Mouse (Mus musculus) embryonic facial prominence, embryonic 14.5 days (tissue): ENCODE measurements at regions not wholly inside any gene's neighbourhood (a gene's known extent, or its start where the extent isn't known, plus 50 kb on each side); places are given as distances from the start of the nearest gene placed in this dataset.
A peak's percentile ranks its signal among the peaks of the same experiment; 100 is the strongest.
"Not testable (repeated sequence)": the region's sequence is repeated elsewhere in the genome, so short reads cannot be mapped to it uniquely, and the experiment has no call there.

Experiments
- ATAC-seq: fragments of 200-750 bp; cut with Nextera tagmentation; 2 replicates; pipeline ENCODE4 v1.8.0; 2017; ENCODE audit warnings: low read depth, moderate number of reproducible peaks, moderate TSS enrichment
- DNase-seq: peaks from one replicate; pipeline ENCODE4 v3.0.0-alpha.2; 2015; ENCODE audit warnings: low spot score
- H3K27ac ChIP-seq: fragments of 300-500 bp; sonication (generic); replicated peaks from 2 replicates; pipeline ENCODE4 v1.5.1; 2014; ENCODE audit warnings: low read depth, mild to moderate bottlenecking, low read length, moderate library complexity
- H3K27me3 ChIP-seq: fragments of 300-500 bp; sonication (generic); replicated peaks from 2 replicates; pipeline ENCODE4 v1.6.1; 2014; ENCODE audit warnings: low read length; ENCODE audit not compliant: control insufficient read depth, insufficient read depth
- H3K36me3 ChIP-seq: fragments of 300-500 bp; sonication (generic); 2 replicates; pipeline ENCODE4 v1.6.1; 2014; ENCODE audit warnings: low read length, mixed read lengths; ENCODE audit not compliant: control insufficient read depth, insufficient read depth
- H3K4me1 ChIP-seq: fragments of 300-500 bp; sonication (generic); 2 replicates; pipeline ENCODE4 v1.6.1; 2014; ENCODE audit warnings: antibody characterized with exemption, low read length; ENCODE audit not compliant: control insufficient read depth, insufficient read depth
- H3K4me2 ChIP-seq: fragments of 300-500 bp; sonication (generic); 2 replicates; pipeline ENCODE4 v1.6.1; 2014; ENCODE audit warnings: low read depth, mild to moderate bottlenecking, low read length, moderate library complexity, mixed read lengths
- H3K4me3 ChIP-seq: fragments of 300-500 bp; sonication (generic); 2 replicates; pipeline ENCODE4 v1.5.1; 2014; ENCODE audit warnings: low read depth, mild to moderate bottlenecking, low read length
- H3K9ac ChIP-seq: fragments of 300-500 bp; sonication (generic); 2 replicates; pipeline ENCODE4 v1.6.1; 2014; ENCODE audit warnings: low read depth, mild to moderate bottlenecking, low read length, moderate library complexity, mixed read lengths
- H3K9me3 ChIP-seq: fragments of 300-500 bp; sonication (generic); 2 replicates; pipeline ENCODE4 v1.6.1; 2016; ENCODE audit warnings: low read length; ENCODE audit not compliant: control insufficient read depth
- WGBS: fragments of 180-500 bp; shearing (Covaris S2); extraction: QIAGEN DNeasy Blood & Tissue Kit; methylation state at CpG from one replicate; pipeline ENCODE4 v1.1.7; 2014; 5-methylcytosine and 5-hydroxymethylcytosine counted together

GRCm38 (mm10) chr4:18349157-18349556, 1256.1 kb upstream of the Gm12353 start:
- Histone ChIP-seq H3K36me3 (no peaks in the 10 kb centered on the region), H3K9me3 (no peaks in the 10 kb centered on the region), H3K27me3 (no peaks in the 10 kb centered on the region), H3K4me1 (no peaks in the 10 kb centered on the region), H3K4me2 (no peak overlapping the region), H3K27ac (no peak overlapping the region), H3K4me3 (no peak overlapping the region), H3K9ac (no peak overlapping the region)
- no peak for DNase-seq
- ATAC-seq: no peak

GRCm38 (mm10) chr4:18365514-18365913, 1239.7 kb upstream of the Gm12353 start:
- no peak overlapping the region for H3K4me3 ChIP-seq
- no peak overlapping the region for H3K27ac ChIP-seq
- H3K9ac ChIP-seq: no peak overlapping the region
- no peak for ATAC-seq
- no peaks in the 10 kb centered on the region for H3K36me3 ChIP-seq
- H3K9me3 ChIP-seq: no peaks in the 10 kb centered on the region
- no peak for DNase-seq
- H3K4me1 ChIP-seq: no peaks in the 10 kb centered on the region
- no peaks in the 10 kb centered on the region for H3K27me3 ChIP-seq
- H3K4me2 ChIP-seq: no peak overlapping the region
- 79% methylated on average over 3 of the region's 3 CpGs for WGBS

GRCm38 (mm10) chr4:18365916-18366315, 1239.3 kb upstream of the Gm12353 start:
- no peaks in the 10 kb centered on the region for H3K27me3 ChIP-seq
- H3K9me3 ChIP-seq: no peaks in the 10 kb centered on the region
- no peak overlapping the region for H3K9ac ChIP-seq
- H3K36me3 ChIP-seq: no peaks in the 10 kb centered on the region
- DNase-seq (no peak), ATAC-seq (no peak)
- 89% methylated on average over 2 of the region's 2 CpGs for WGBS
- H3K4me1 ChIP-seq: no peaks in the 10 kb centered on the region
- no peak overlapping the region for H3K27ac ChIP-seq
- H3K4me3 ChIP-seq: no peak overlapping the region
- no peak overlapping the region for H3K4me2 ChIP-seq

GRCm38 (mm10) chr4:18394815-18395521, 1210.3 kb upstream of the Gm12353 start:
- H3K9me3 ChIP-seq: no peaks in the 10 kb centered on the region
- no peaks in the 10 kb centered on the region for H3K27me3 ChIP-seq
- H3K27ac ChIP-seq: no peak overlapping the region
- ATAC-seq (no peak), DNase-seq (no peak)
- H3K4me2 ChIP-seq: no peak overlapping the region
- 69% methylated on average over 7 of the region's 7 CpGs for WGBS
- H3K36me3 ChIP-seq: no peaks in the 10 kb centered on the region
- H3K9ac ChIP-seq: no peak overlapping the region
- no peaks in the 10 kb centered on the region for H3K4me1 ChIP-seq
- H3K4me3 ChIP-seq: no peak overlapping the region

- H3K36me3 ChIP-seq, ATAC-seq, H3K4me2 ChIP-seq, H3K27me3 ChIP-seq, H3K4me1 ChIP-seq, H3K9me3 ChIP-seq, DNase-seq, H3K9ac ChIP-seq, H3K27ac ChIP-seq, H3K4me3 ChIP-seq: not testable (repeated sequence)
Measured at GRCm38 (mm10) chr4:18395528-18396128, 1209.6 kb upstream of the Gm12353 start.

- Histone ChIP-seq H3K4me3 (no peak overlapping the region), H3K4me1 (no peaks in the 10 kb centered on the region), H3K4me2 (no peak overlapping the region), H3K9me3 (no peaks in the 10 kb centered on the region), H3K27ac (no peak overlapping the region), H3K9ac (no peak overlapping the region), H3K27me3 (no peaks in the 10 kb centered on the region), H3K36me3 (no peaks in the 10 kb centered on the region)
- 70% methylated on average over 1 of the region's 1 CpGs for WGBS
- DNase-seq: no peak
- no peak for ATAC-seq
Measured at GRCm38 (mm10) chr4:18410338-18410737, 1194.9 kb upstream of the Gm12353 start.

GRCm38 (mm10) chr4:18441385-18441784, 1163.9 kb upstream of the Gm12353 start:
- H3K4me3 ChIP-seq: no peak overlapping the region
- no peaks in the 10 kb centered on the region for H3K27me3 ChIP-seq
- H3K36me3 ChIP-seq: no peaks in the 10 kb centered on the region
- H3K27ac ChIP-seq: no peak overlapping the region
- H3K9ac ChIP-seq: no peak overlapping the region
- no peak overlapping the region for H3K4me2 ChIP-seq
- DNase-seq (peak; percentile 3), ATAC-seq (no peak)
- H3K9me3 ChIP-seq: 0 out of 2 replicates have a peak, but pooled peaks cover 8% of the 10 kb centered on the region
- H3K4me1 ChIP-seq: no peaks in the 10 kb centered on the region

GRCm38 (mm10) chr4:18444284-18445004, 1160.8 kb upstream of the Gm12353 start:
- DNase-seq: no peak
- no peak overlapping the region for H3K27ac ChIP-seq
- H3K4me2 ChIP-seq: no peak overlapping the region
- ATAC-seq: no peak
- H3K27me3 ChIP-seq: no peaks in the 10 kb centered on the region
- H3K4me3 ChIP-seq: no peak overlapping the region
- H3K9ac ChIP-seq: no peak overlapping the region
- H3K36me3 ChIP-seq: no peaks in the 10 kb centered on the region
- H3K4me1 ChIP-seq: no peaks in the 10 kb centered on the region
- no peaks in the 10 kb centered on the region for H3K9me3 ChIP-seq
- WGBS: 74% methylated on average over 5 of the region's 5 CpGs
